Mouse (Mus musculus) ES-Bruce4 (cell line): ENCODE measurements at regions not wholly inside any gene's neighbourhood (a gene's known extent, or its start where the extent isn't known, plus 50 kb on each side); places are given as distances from the start of the nearest gene placed in this dataset.

Source experiments
- CTCF ChIP-seq: IDR thresholded peaks from one replicate; pipeline ENCODE4 v1.8.1; 2011; ENCODE audit warnings: low read depth, low read length
- EP300 ChIP-seq: IDR thresholded peaks from 2 replicates; pipeline ENCODE4 v1.6.1; 2011; ENCODE audit warnings: low read depth, low read length; ENCODE audit not compliant: insufficient read depth
- POLR2A ChIP-seq: IDR thresholded peaks from one replicate; pipeline ENCODE4 v1.8.1; 2011; ENCODE audit warnings: low read length; ENCODE audit not compliant: insufficient read depth

- TF ChIP-seq POLR2A = no peak
- TF ChIP-seq CTCF = no peak
- TF ChIP-seq EP300 = no peak
Measured at GRCm38 (mm10) chr2:8782225-8782624, 1098.8 kb upstream of the 4930412O13Rik start.
